Mouse (Mus musculus) lung, embryonic 14.5 days (tissue): ENCODE results near the gene Dusp18. TPM values are rescaled to one million over a fixed set of nuclear protein-coding genes. Genes with fewer than 3 reads are reported as not detected.

Experiments
- ATAC-seq: fragments of 200-750 bp; cut with Nextera tagmentation; 2 replicates; pipeline ENCODE4 v1.8.0; 2017; ENCODE audit warnings: mild to moderate bottlenecking, moderate TSS enrichment, moderate library complexity; ENCODE audit not compliant: insufficient read depth
- DNase-seq: peaks from one replicate; pipeline ENCODE4 v3.0.0-alpha.2; 2015
- H3K27ac ChIP-seq: fragments of 300-500 bp; sonication (generic); 2 replicates; pipeline ENCODE4 v1.5.1; 2014; ENCODE audit warnings: low read depth, mild to moderate bottlenecking, moderate library complexity
- H3K27me3 ChIP-seq: fragments of 300-500 bp; sonication (generic); 2 replicates; pipeline ENCODE4 v1.6.1; 2014; ENCODE audit warnings: low read length, control low read depth; ENCODE audit not compliant: insufficient read depth
- H3K36me3 ChIP-seq: fragments of 300-500 bp; sonication (generic); 2 replicates; pipeline ENCODE4 v1.6.1; 2014; ENCODE audit warnings: control low read depth; ENCODE audit not compliant: insufficient read depth
- H3K4me1 ChIP-seq: fragments of 300-500 bp; sonication (generic); 2 replicates; pipeline ENCODE4 v1.6.1; 2014; ENCODE audit warnings: antibody characterized with exemption, control low read depth; ENCODE audit not compliant: insufficient read depth
- H3K4me2 ChIP-seq: fragments of 300-500 bp; sonication (generic); 2 replicates; pipeline ENCODE4 v1.6.1; 2014; ENCODE audit warnings: mild to moderate bottlenecking
- H3K4me3 ChIP-seq: fragments of 300-500 bp; sonication (generic); 2 replicates; pipeline ENCODE4 v1.5.1; 2014; ENCODE audit warnings: low read depth, low read length
- H3K9ac ChIP-seq: fragments of 300-500 bp; sonication (generic); 2 replicates; pipeline ENCODE4 v1.6.1; 2014
- H3K9me3 ChIP-seq: fragments of 300-500 bp; sonication (generic); 2 replicates; pipeline ENCODE4 v1.6.1; 2016; ENCODE audit warnings: low read depth, low read length, control low read depth
- CTCF ChIP-seq: IDR thresholded peaks from 2 replicates; pipeline ENCODE4 v1.5.1; 2016; ENCODE audit warnings: antibody characterized with exemption, low read depth
- WGBS: fragments of 180-500 bp; shearing (Covaris S2); extraction: QIAGEN DNeasy Blood & Tissue Kit; methylation state at CpG from one replicate; pipeline ENCODE4 v1.1.7; 2014; 5-methylcytosine and 5-hydroxymethylcytosine counted together
- polyA plus RNA-seq: library from polyadenylated mRNA; unstranded; fragments of >200 nt; fragmentation: Nextera tagmentation; extraction: Ambion mirVana; gene quantifications from 2 replicates; pipeline ENCODE4 v1.2.1, GENCODE M21; 2014

Dusp18 gene
- polyA plus RNA-seq, 1 experiment from 2014 or later = 11.0 TPM

GRCm38 (mm10) chr11:3930931-3931330 lies 35.9 kb downstream of the Dusp18 start:
- Histone ChIP-seq H3K27me3 (no peaks in the 10 kb centered on the region), H3K9me3 (no peaks in the 10 kb centered on the region), H3K4me1 (no peaks in the 10 kb centered on the region), H3K9ac (no peak overlapping the region; the same call in 1 of the 2 replicates), H3K4me3 (peak overlapping the region; percentile 47), H3K4me2 (peak overlapping the region; percentile 72), H3K36me3 (no peaks in the 10 kb centered on the region; the same call in 1 of the 2 replicates), H3K27ac (no peak overlapping the region)
- TF ChIP-seq CTCF = no peak
- no peak for DNase-seq
- WGBS = 28% methylated on average over 6 of the region's 6 CpGs
- ATAC-seq = no peak

- peak; percentile 86 for ATAC-seq
- H3K27ac ChIP-seq = no peak within 1 kb of the TSS; the same call in 1 of the 2 replicates
- peak within 1 kb of the TSS; percentile 47 for H3K4me3 ChIP-seq
- under 1% methylated on average over 26 of the region's 26 CpGs for WGBS
- no peaks in the 10 kb centered on the region for H3K27me3 ChIP-seq
- no peak for TF ChIP-seq CTCF
- H3K36me3 ChIP-seq = no peaks in the 10 kb centered on the region; the same call in 1 of the 2 replicates
- no peaks in the 10 kb centered on the region for H3K9me3 ChIP-seq
- no peaks in the 10 kb centered on the region for H3K4me1 ChIP-seq
- peak; percentile 91 for DNase-seq
- H3K9ac ChIP-seq = peak within 1 kb of the TSS; percentile 53
- H3K4me2 ChIP-seq = peak within 1 kb of the TSS; percentile 72
Observed at GRCm38 (mm10) chr11:3931511-3932211, 36.6 kb downstream of the Dusp18 start, which contains the start of gene Tcn2. Gene Tcn2 (minus strand): TSS chr11:3932159.

DNA sequence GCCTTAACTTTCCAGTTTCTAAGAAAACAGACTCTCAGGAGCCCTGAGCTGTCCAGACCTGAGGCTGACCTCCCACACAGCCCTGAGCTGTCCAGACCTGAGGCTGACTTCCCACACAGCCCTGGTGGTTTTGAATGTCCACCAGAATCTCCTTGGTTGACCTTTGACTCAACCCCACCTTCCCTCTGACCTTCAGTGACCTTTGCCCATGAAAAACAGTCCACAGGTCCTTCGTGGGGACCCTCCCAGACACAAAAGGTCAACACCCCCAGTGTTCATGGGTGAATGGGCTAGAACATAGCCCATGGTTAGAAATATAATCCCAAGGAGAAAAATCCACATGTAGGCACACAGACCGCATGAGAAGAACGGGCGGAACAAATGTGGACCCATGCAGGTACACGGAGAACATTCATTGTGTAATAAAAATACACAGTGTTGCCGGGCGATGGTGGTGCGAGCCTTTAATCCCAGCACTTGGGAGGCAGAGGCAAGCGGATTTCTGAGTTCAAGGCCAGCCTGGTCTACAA lies 38.8 kb downstream of the Dusp18 start:
- 89% methylated on average over 9 of the region's 9 CpGs for WGBS
- no peaks in the 10 kb centered on the region for H3K36me3 ChIP-seq

GRCm38 (mm10) chr11:3935135-3935534 lies 40.1 kb downstream of the Dusp18 start:
- no peak overlapping the region for H3K27ac ChIP-seq

More for the DNA sequence above, 38.8 kb downstream of the Dusp18 start:
- H3K4me1 ChIP-seq = no peaks in the 10 kb centered on the region
- DNase-seq (no peak), ATAC-seq (no peak)
- no peak for TF ChIP-seq CTCF
- H3K4me2 ChIP-seq = no peak overlapping the region
- H3K9ac ChIP-seq = no peak overlapping the region
- H3K4me3 ChIP-seq = no peak overlapping the region
- H3K9me3 ChIP-seq = no peaks in the 10 kb centered on the region
- no peak overlapping the region for H3K27ac ChIP-seq
- H3K27me3 ChIP-seq = no peaks in the 10 kb centered on the region

GRCm38 (mm10) chr11:3936318-3936717 lies 41.3 kb downstream of the Dusp18 start:
- TF ChIP-seq CTCF = no peak
- 66% methylated on average over 3 of the region's 3 CpGs for WGBS

More at GRCm38 (mm10) chr11:3935135-3935534, 40.1 kb downstream of the Dusp18 start:
- TF ChIP-seq CTCF = no peak
- no peak for DNase-seq
- H3K4me1 ChIP-seq = no peaks in the 10 kb centered on the region
- no peaks in the 10 kb centered on the region for H3K36me3 ChIP-seq
- H3K4me2 ChIP-seq = no peak overlapping the region
- H3K4me3 ChIP-seq = no peak overlapping the region
- 73% methylated on average over 4 of the region's 4 CpGs for WGBS
- H3K9me3 ChIP-seq = no peaks in the 10 kb centered on the region
- no peak overlapping the region for H3K9ac ChIP-seq
- no peak for ATAC-seq
- no peaks in the 10 kb centered on the region for H3K27me3 ChIP-seq

DNA sequence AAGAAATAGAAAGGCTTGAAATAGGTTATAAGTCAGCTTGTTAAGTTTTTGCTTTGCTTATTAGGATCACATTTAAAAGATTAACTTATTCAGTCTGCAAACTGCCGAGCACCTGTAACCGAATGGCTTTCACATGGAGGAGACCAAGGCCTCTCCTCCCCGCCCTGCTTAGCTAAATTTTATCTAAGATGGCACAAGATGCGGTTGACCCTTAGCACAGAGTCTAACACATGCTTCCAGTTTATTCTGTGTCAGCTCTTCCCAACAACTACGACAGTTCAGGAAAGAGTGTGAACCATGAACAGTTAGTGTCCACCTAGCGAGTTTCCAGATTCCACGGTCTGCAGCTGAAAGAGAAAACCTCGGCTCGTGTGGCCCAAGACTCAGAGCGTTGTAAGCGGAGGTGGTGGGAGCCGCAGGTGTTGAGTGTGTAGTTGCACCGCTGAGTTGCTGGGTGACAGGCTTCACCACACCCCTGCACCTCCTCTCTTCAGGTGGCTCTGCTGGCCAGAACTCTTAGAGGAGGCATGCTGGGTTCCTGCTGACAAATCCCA lies 42.4 kb downstream of the Dusp18 start:
- no peaks in the 10 kb centered on the region for H3K9me3 ChIP-seq
- no peaks in the 10 kb centered on the region for H3K4me1 ChIP-seq
- no peak for DNase-seq
- 68% methylated on average over 13 of the region's 13 CpGs for WGBS
- H3K27me3 ChIP-seq = no peaks in the 10 kb centered on the region
- no peak overlapping the region for H3K27ac ChIP-seq
- H3K9ac ChIP-seq = no peak overlapping the region
- H3K4me2 ChIP-seq = no peak overlapping the region
- no peaks in the 10 kb centered on the region for H3K36me3 ChIP-seq
- no peak for ATAC-seq
- TF ChIP-seq CTCF = no peak
- no peak overlapping the region for H3K4me3 ChIP-seq

More at GRCm38 (mm10) chr11:3936318-3936717, 41.3 kb downstream of the Dusp18 start:
- H3K4me1 ChIP-seq = no peaks in the 10 kb centered on the region
- no peak overlapping the region for H3K4me2 ChIP-seq
- no peak for ATAC-seq
- no peaks in the 10 kb centered on the region for H3K27me3 ChIP-seq
- no peak overlapping the region for H3K4me3 ChIP-seq
- no peak overlapping the region for H3K9ac ChIP-seq
- H3K36me3 ChIP-seq = no peaks in the 10 kb centered on the region
- no peak for DNase-seq
- H3K9me3 ChIP-seq = no peaks in the 10 kb centered on the region
- H3K27ac ChIP-seq = no peak overlapping the region

- Histone ChIP-seq H3K27ac (no peak overlapping the region), H3K36me3 (no peaks in the 10 kb centered on the region), H3K9me3 (no peaks in the 10 kb centered on the region), H3K4me2 (no peak overlapping the region), H3K27me3 (no peaks in the 10 kb centered on the region), H3K4me1 (no peaks in the 10 kb centered on the region), H3K4me3 (no peak overlapping the region), H3K9ac (no peak overlapping the region)
- DNase-seq = no peak
- no peak for TF ChIP-seq CTCF
- no peak for ATAC-seq
- 82% methylated on average over 7 of the region's 7 CpGs for WGBS
Observed at GRCm38 (mm10) chr11:3941371-3941770, 46.3 kb downstream of the Dusp18 start.
